Mouse (Mus musculus): ENCODE measurements around the gene Gsta4.

DNA sequence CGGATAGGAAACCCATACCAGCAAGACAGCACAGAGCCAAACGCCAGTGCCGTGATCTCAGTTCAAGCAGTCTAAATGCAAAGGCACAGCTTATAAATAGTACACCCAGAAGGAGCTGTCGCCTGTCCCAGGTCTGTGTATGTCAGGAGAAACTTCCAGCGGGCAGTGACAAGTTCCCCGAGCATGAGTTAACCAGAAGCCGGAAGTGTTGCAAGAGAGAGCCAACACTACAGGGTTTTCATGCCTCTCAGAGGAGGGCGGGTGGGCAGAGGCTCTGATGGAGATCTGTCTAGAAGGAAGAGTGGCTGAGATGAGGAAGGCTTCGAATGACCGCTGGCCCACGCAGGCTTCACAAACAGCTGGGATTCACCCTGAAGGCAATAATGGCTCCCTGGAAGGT lies 42.7 kb downstream of the Gsta4 start:
- TF ChIP-seq POLR2A (IDR thresholded peaks at IDR 0.05; ENCODE audit: extremely low read depth, insufficient read depth, low read length) (no peak), CTCF (IDR thresholded peaks at IDR 0.05; ENCODE audit: low read depth, low read length) (no peak)
